ENCODE assay signal across 15 mouse cellular contexts in the genomic region with DNA sequence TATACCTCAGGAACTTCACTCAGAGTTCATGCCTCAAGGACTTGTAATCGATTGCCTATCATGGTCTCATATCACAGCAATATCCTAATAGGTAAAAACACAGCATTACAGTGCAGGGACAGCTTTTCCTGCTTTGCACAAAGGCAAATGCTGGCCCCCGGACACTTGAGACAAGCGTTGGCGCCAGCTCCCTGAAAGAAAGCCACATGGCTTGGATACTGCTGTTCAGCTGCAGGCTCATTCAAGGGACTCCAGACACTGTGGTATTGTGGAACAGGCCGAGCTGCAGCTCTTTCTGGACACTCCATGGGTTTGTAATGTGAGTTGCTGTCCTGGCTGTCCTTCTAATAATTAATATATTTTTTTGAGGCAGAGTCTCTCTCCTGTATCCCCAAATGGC. TPM values are rescaled to one million over a fixed set of nuclear protein-coding genes. Genes with fewer than 3 reads are reported as not detected.
DNase-seq lines count a peak whose midpoint lies in the region.
"Had no signal": no experiment of that assay in that cellular context is flagged by ENCODE, and none has a peak within 500 bp of the region (broad histone marks: within the 10 kb centered on the region; RNA-seq: fewer than 3 reads in every experiment).

No protein-coding gene starts in this region.

- DNase-seq in cerebellum, postnatal 10 days: peak; percentile 39 to 52
- DNase-seq in cerebellum, adult 9-11 months: no peak
- DNase-seq in gastrocnemius, postnatal 14 days: peak; percentile 49
- no peak for DNase-seq in gastrocnemius, adult 18-20 months (ENCODE audit: low spot score)
- DNase-seq in layer of hippocampus, postnatal 10 days (ENCODE audit: low spot score in 2 of 2): peak; percentile 30 to 46
- DNase-seq in layer of hippocampus, postnatal 36 days: no peak
- DNase-seq in MN1 (ENCODE audit: low spot score): peak; percentile 24
- no peak for DNase-seq in spleen, adult 18-20 months
- DNase-seq: adrenal gland, postnatal 10 days; adrenal gland, postnatal 36 days; cerebellum, adult 11 months; heart, adult 18-20 months; heart, postnatal 10 days; heart, postnatal 36 days; kidney, adult 18-20 months had no signal

- intact Hi-C loops in gastrocnemius, postnatal 14 days (cut with DNase I; ENCODE audit: low total_unique reads): no loop called here

RNA-seq across cellular contexts. Expression of a gene that starts 34.4 kb away (rescaled TPM):
- total RNA-seq in gastrocnemius, postnatal 14 days (2021): 10 to 100 TPM; 12.0 to 21.1 TPM
- total RNA-seq in gastrocnemius, adult 18-20 months (2021): 10 to 100 TPM; 11.3 to 12.2 TPM
- total RNA-seq in layer of hippocampus, postnatal 10 days (2021): 10 to 100 TPM; 26.1 to 31.4 TPM
- 10 to 100 TPM; 16.9 to 17.1 TPM for total RNA-seq in layer of hippocampus, postnatal 36 days (2021)

Comparison
In these comparisons a context has a peak if more than half of its experiments do, and no peak if none do; other contexts are left out.
1. DNase-seq: peak in cerebellum, postnatal 10 days (2 of 2), gastrocnemius, postnatal 14 days (single experiment), layer of hippocampus, postnatal 10 days (2 of 2) and MN1 (single experiment); none in cerebellum, adult 9-11 months (single experiment), gastrocnemius, adult 18-20 months (single experiment), layer of hippocampus, postnatal 36 days (0 of 2) and spleen, adult 18-20 months (0 of 2).